Mouse (Mus musculus) ES-Bruce4 (cell line): Measurements from ENCODE around the gene Sept9. TPM values are rescaled to one million over a fixed set of nuclear protein-coding genes. Genes with fewer than 3 reads are reported as not detected.

ENCODE experiments used
- H3K27ac ChIP-seq: 2 replicates; pipeline ENCODE4 v1.5.1; 2012; ENCODE audit warnings: low read length, inconsistent platforms; ENCODE audit not compliant: insufficient read depth
- H3K27me3 ChIP-seq: 2 replicates; pipeline ENCODE4 v1.6.1; 2012; ENCODE audit warnings: mild to moderate bottlenecking, low read length, inconsistent platforms; ENCODE audit not compliant: control insufficient read depth, poor library complexity, insufficient read depth, severe bottlenecking
- H3K36me3 ChIP-seq: 2 replicates; pipeline ENCODE4 v1.6.1; 2012; ENCODE audit warnings: inconsistent platforms, mild to moderate bottlenecking, low read length, moderate library complexity; ENCODE audit not compliant: control insufficient read depth, poor library complexity, insufficient read depth, severe bottlenecking
- H3K4me1 ChIP-seq: one replicate; pipeline ENCODE4 v1.8.1; 2011; ENCODE audit warnings: low read length; ENCODE audit not compliant: control insufficient read depth, insufficient read depth
- H3K4me3 ChIP-seq: 2 replicates; pipeline ENCODE4 v1.5.1; 2011; ENCODE audit warnings: low read depth, mild to moderate bottlenecking, low read length
- H3K9ac ChIP-seq: 2 replicates; pipeline ENCODE4 v1.6.1; 2012; ENCODE audit warnings: low read depth, mild to moderate bottlenecking, inconsistent platforms; ENCODE audit not compliant: poor library complexity, severe bottlenecking
- H3K9me3 ChIP-seq: replicated peaks from 2 replicates; pipeline ENCODE4 v1.6.1; 2012; ENCODE audit warnings: mild to moderate bottlenecking, low read length, inconsistent platforms; ENCODE audit not compliant: control insufficient read depth, poor library complexity, insufficient read depth, severe bottlenecking
- CTCF ChIP-seq: IDR thresholded peaks from one replicate; pipeline ENCODE4 v1.8.1; 2011; ENCODE audit warnings: low read depth, low read length
- EP300 ChIP-seq: IDR thresholded peaks from 2 replicates; pipeline ENCODE4 v1.6.1; 2011; ENCODE audit warnings: low read depth, low read length; ENCODE audit not compliant: insufficient read depth
- POLR2A ChIP-seq: IDR thresholded peaks from one replicate; pipeline ENCODE4 v1.8.1; 2011; ENCODE audit warnings: low read length; ENCODE audit not compliant: insufficient read depth
- polyA plus RNA-seq: library from polyadenylated mRNA; stranded (reverse); fragments of >200 nt; gene quantifications from 2 replicates; pipeline ENCODE4 v1.2.4, GENCODE M21; 2011; ENCODE audit warnings: low read depth; ENCODE audit not compliant: missing spikeins, insufficient read depth, insufficient read length

The Sept9 gene
- polyA plus RNA-seq, 1 experiment = 123 TPM

- 0 out of 2 replicates have a peak, but pooled peaks have one; percentile 11 for TF ChIP-seq EP300
- no peak for TF ChIP-seq POLR2A
- Histone ChIP-seq H3K27me3 (no peaks in the 10 kb centered on the region), H3K9me3 (no peaks in the 10 kb centered on the region), H3K36me3 (no peaks in the 10 kb centered on the region), H3K9ac (no peak overlapping the region; the same call in 1 of the 2 replicates), H3K4me3 (peak overlapping the region; percentile 12; the same call in 1 of the 2 replicates), H3K27ac (0 out of 2 replicates have a peak overlapping the region, but pooled peaks have one; percentile 2), H3K4me1 (peaks cover 46% of the 10 kb centered on the region)
These were observed 127.6 kb downstream of the Sept9 start for GRCm38 (mm10) chr11:117326867-117327600.

DNA sequence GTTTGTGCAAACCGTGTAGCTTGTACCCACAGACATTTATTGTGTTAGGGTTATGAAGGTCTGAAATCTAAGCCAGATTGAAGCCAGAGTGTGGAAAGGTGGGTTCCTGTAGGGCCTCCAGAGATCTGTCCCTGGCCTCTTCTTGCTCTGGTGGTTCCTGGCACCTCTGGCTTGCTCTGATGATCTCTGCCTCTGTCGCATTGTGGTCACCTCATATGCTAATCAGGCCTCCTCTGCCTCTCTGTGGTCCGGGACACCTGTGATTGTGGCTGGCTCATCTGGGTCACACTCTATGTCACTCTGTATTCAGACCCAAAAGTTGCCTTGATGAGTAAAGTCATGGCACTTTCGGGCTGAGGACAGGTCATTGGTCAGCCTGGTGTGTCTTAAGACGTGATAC is 128.2 kb downstream of the Sept9 start:
- Histone ChIP-seq H3K4me1 (peaks cover 41% of the 10 kb centered on the region), H3K4me3 (no peak overlapping the region), H3K9me3 (no peaks in the 10 kb centered on the region), H3K9ac (no peak overlapping the region), H3K27me3 (no peaks in the 10 kb centered on the region), H3K27ac (no peak overlapping the region), H3K36me3 (no peaks in the 10 kb centered on the region)
- TF ChIP-seq EP300 (no peak), CTCF (no peak), POLR2A (no peak)

GRCm38 (mm10) chr11:117330076-117330950 is 130.9 kb downstream of the Sept9 start:
- Histone ChIP-seq H3K4me3 (no peak overlapping the region), H3K36me3 (no peaks in the 10 kb centered on the region), H3K9ac (no peak overlapping the region), H3K27me3 (no peaks in the 10 kb centered on the region), H3K9me3 (no peaks in the 10 kb centered on the region), H3K4me1 (peaks cover 34% of the 10 kb centered on the region), H3K27ac (no peak overlapping the region)
- no peak for TF ChIP-seq POLR2A
- TF ChIP-seq EP300 = no peak
- TF ChIP-seq CTCF = no peak

DNA sequence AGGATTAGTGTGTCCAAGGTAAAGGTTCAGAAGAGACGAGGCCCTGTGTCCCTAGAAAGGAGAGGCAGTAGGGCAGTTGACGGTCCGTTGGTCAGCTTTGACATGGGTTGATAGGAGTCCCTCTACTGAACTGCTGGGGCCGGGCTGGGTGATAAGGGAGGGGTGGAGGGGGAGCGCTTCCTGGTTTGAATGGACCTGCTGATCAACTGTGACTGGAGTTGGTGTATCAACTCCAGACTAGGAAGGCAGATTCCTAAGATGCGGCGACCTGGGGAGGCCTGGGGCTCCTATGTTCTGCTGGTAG is 131.4 kb downstream of the Sept9 start:
- Histone ChIP-seq H3K9ac (no peak overlapping the region), H3K4me1 (peaks cover 34% of the 10 kb centered on the region), H3K4me3 (no peak overlapping the region)

DNA sequence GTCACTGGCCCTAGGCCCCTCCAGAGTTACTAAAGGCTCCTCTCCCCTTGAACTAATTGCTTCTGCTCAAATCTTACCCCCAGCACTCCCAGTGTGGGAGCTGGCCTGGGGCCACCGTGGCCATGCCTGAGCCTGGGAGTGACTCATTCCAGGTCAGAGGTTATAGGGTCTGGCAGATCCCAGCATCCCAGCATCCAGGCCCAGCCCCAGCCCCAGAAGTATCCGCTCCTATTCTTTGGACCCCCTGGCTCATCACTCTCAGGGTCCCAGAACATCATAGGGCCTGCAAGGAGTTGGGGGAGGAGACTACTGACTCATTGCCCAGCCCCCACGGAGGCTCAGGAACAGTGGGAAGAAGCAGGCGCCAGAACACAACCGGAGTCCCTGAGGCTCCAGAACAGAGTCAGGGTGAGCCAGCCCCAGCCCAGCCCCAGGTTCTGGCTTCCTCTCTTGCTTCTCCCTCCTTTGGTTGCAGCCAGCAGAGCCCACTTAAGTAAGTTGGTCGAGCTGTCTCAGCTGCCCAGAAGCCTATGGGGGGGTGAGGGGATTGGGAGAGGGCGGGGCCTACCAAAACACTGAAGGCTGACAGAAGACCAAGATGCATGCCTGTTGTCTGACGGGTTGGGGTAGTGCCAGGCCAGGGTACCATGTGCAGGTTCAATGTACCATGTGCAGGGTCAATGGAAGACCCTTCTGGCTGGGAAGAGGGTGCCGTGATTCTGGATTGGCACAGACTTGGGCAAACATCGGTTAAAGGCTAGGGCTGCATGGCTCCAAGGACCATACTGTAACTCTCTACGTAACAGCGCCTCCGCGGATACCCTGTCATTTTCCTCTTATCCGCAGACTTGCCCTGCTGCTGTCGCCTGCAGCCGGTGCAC is 132.1 kb downstream of the Sept9 start:
- H3K9ac ChIP-seq = peak overlapping the region; percentile 70

More for the DNA sequence above, 131.4 kb downstream of the Sept9 start:
- H3K27ac ChIP-seq = 0 out of 2 replicates have a peak overlapping the region, but pooled peaks have one; percentile 45
- TF ChIP-seq POLR2A = no peak
- no peak for TF ChIP-seq EP300
- no peaks in the 10 kb centered on the region for H3K9me3 ChIP-seq
- H3K36me3 ChIP-seq = no peaks in the 10 kb centered on the region
- H3K27me3 ChIP-seq = no peaks in the 10 kb centered on the region

More for the DNA sequence above, 132.1 kb downstream of the Sept9 start:
- Histone ChIP-seq H3K4me3 (peak overlapping the region; percentile 64), H3K4me1 (peaks cover 29% of the 10 kb centered on the region), H3K36me3 (no peaks in the 10 kb centered on the region), H3K27ac (peak overlapping the region; percentile 45; the same call in 1 of the 2 replicates), H3K27me3 (no peaks in the 10 kb centered on the region), H3K9me3 (no peaks in the 10 kb centered on the region)
- TF ChIP-seq CTCF = no peak
- TF ChIP-seq EP300 = no peak
- TF ChIP-seq POLR2A = no peak
